Mouse (Mus musculus): Measurements from ENCODE around the gene Prelid1.

DNA sequence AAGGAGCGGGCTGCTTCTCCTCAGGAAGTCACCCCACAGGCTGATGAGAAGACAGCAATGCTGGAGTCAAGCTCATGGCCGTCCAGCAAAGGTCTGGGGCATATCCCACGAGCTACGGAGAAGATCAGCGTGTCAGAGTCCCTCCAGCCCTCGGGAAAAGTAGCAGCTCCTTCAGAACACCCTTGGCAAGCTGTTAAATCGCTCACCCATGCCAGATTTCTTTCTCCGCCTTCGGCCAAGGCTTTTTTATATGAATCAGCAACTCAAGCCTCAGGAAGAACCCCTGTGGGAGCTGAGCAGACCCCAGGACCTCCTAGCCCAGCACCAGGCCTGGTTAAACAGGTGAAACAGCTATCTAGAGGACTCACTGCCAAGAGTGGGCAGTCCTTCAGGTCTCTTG lies 7.2 kb upstream of the Prelid1 start:
- no peak for TF ChIP-seq CTCF (IDR thresholded peaks at IDR 0.05; ENCODE audit: control insufficient read depth, insufficient read depth, insufficient read length)
- TF ChIP-seq MAX (IDR thresholded peaks at IDR 0.05) = no peak
- no peak for TF ChIP-seq USF1 (IDR thresholded peaks at IDR 0.05; ENCODE audit: low read depth)
- TF ChIP-seq CEBPB (IDR thresholded peaks at IDR 0.05; ENCODE audit: low read depth) = no peak
